In genomic region chr6:104600838-104601397, GRCm38 (mm10) we compare ENCODE assay signal across 20 mouse cellular contexts.
"Had no signal": no experiment of that assay in that cellular context is flagged by ENCODE, and none has a peak within 500 bp of the region (broad histone marks: within the 10 kb centered on the region; RNA-seq: fewer than 3 reads in every experiment).

No protein-coding gene starts in this region.

- DNase-seq: lung, adult 18-20 months; lung, postnatal 14 days; midbrain, embryonic 14.5 days; retina, postnatal 1 day; right cerebral cortex, adult 18-20 months; right cerebral cortex, postnatal 25 days; right cerebral cortex, postnatal 4 days; spleen, adult 18-20 months; thymus, adult 18-20 months; thymus, postnatal 14 days; thymus, postnatal 36 days had no signal

- H3K36me3 ChIP-seq: limb, embryonic 13.5 days; limb, embryonic 15.5 days; midbrain, embryonic 10.5 days; midbrain, embryonic 12.5 days; neural tube, embryonic 13.5 days; neural tube, embryonic 15.5 days had no signal

- H3K4me3 ChIP-seq: limb, embryonic 13.5 days; limb, embryonic 15.5 days; midbrain, embryonic 10.5 days; midbrain, embryonic 12.5 days; myocyte; neural tube, embryonic 13.5 days; neural tube, embryonic 15.5 days had no signal

- H3K4me1 ChIP-seq: limb, embryonic 13.5 days; limb, embryonic 15.5 days; midbrain, embryonic 10.5 days had no signal

- H3K9ac ChIP-seq: limb, embryonic 13.5 days; limb, embryonic 15.5 days; liver, embryonic 14.5 days; midbrain, embryonic 12.5 days; neural tube, embryonic 13.5 days; neural tube, embryonic 15.5 days had no signal

- H3K4me2 ChIP-seq: limb, embryonic 13.5 days; limb, embryonic 15.5 days; midbrain, embryonic 12.5 days; neural tube, embryonic 13.5 days; neural tube, embryonic 15.5 days had no signal

- H3K9me3 ChIP-seq: limb, embryonic 13.5 days; limb, embryonic 15.5 days; midbrain, embryonic 10.5 days; midbrain, embryonic 12.5 days; neural tube, embryonic 13.5 days; neural tube, embryonic 15.5 days had no signal

- H3K27me3 ChIP-seq: limb, embryonic 13.5 days; limb, embryonic 15.5 days; midbrain, embryonic 12.5 days; neural tube, embryonic 13.5 days; neural tube, embryonic 15.5 days had no signal

- H3K27ac ChIP-seq: limb, embryonic 13.5 days; limb, embryonic 15.5 days; liver, embryonic 14.5 days; midbrain, embryonic 10.5 days; midbrain, embryonic 12.5 days; neural tube, embryonic 13.5 days; neural tube, embryonic 15.5 days had no signal

- ATAC-seq: midbrain, embryonic 16.5 days had no signal
